Mouse (Mus musculus): ENCODE measurements around the gene Enpp3.

DNA sequence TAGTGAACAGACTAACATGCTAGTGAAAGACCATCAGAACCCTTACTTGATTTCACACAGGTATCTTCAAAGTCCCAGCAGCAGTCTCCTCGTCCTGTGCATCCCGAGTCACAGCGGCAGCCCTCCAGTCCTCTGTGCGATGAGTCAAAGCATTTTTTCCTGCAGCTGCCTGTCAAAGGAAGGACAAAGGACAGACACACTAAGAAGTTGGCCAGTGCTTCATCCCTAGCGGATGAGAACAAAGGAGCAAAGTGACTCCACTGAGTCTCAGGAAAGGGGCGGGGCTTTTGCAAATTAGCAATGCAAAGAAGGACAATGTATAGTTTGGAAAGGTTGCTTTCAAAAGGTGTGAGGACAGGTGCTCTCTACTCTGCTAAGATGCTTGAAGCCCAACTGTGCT, 16.5 kb downstream of the Enpp3 start:
- TF ChIP-seq CTCF (conservative IDR thresholded peaks at IDR 0.05; ENCODE audit: low read length) (no peak), POU5F1 (IDR thresholded peaks at IDR 0.05; ENCODE audit: borderline replicate concordance, low read length) (no peak)
